Mouse (Mus musculus): ENCODE data around the gene Cdr2l. TPM values are rescaled to one million over a fixed set of nuclear protein-coding genes. Genes with fewer than 3 reads are reported as not detected.

Gene Cdr2l
- polyA plus RNA-seq, 1 experiment from 2014 or later: 15.7 TPM

Other genes with a start within 250 kb of the Cdr2l start
- not detected in 2 replicates for gene Cd300lf, start 247.9 kb upstream of the Cdr2l start, polyA plus RNA-seq (2014; fragmentation: Nextera tagmentation; extraction: Ambion mirVana)
- 31.3 and 36.0 TPM in 2 replicates for gene Slc9a3r1, start 218.6 kb upstream of the Cdr2l start, polyA plus RNA-seq (2014; fragmentation: Nextera tagmentation; extraction: Ambion mirVana)
- gene Tmem104, start 194.4 kb upstream of the Cdr2l start, polyA plus RNA-seq (2014; fragmentation: Nextera tagmentation; extraction: Ambion mirVana): 6.9 and 7.7 TPM in 2 replicates
- gene Nat9, start 194.1 kb upstream of the Cdr2l start, polyA plus RNA-seq (2014; fragmentation: Nextera tagmentation; extraction: Ambion mirVana): 15.5 and 19.5 TPM in 2 replicates
- 0.04 and 0.06 TPM in 2 replicates for gene Grin2c, start 114.7 kb upstream of the Cdr2l start, polyA plus RNA-seq (2014; fragmentation: Nextera tagmentation; extraction: Ambion mirVana)
- gene Fdxr, start 104.9 kb upstream of the Cdr2l start, polyA plus RNA-seq (2014; fragmentation: Nextera tagmentation; extraction: Ambion mirVana): 12.4 and 12.5 TPM in 2 replicates
- 0.14 and 0.28 TPM in 2 replicates for gene Fads6, start 84.3 kb upstream of the Cdr2l start, polyA plus RNA-seq (2014; fragmentation: Nextera tagmentation; extraction: Ambion mirVana)
- gene Otop2, start 74.8 kb upstream of the Cdr2l start, polyA plus RNA-seq (2014; fragmentation: Nextera tagmentation; extraction: Ambion mirVana): not detected in 2 replicates
- not detected in 2 replicates for gene Ush1g, start 59.9 kb upstream of the Cdr2l start, polyA plus RNA-seq (2014; fragmentation: Nextera tagmentation; extraction: Ambion mirVana)
- gene Otop3, start 47.2 kb upstream of the Cdr2l start, polyA plus RNA-seq (2014; fragmentation: Nextera tagmentation; extraction: Ambion mirVana): not detected in 2 replicates
- 6.9 and 7.1 TPM in 2 replicates for gene Hid1, start 14.2 kb upstream of the Cdr2l start, polyA plus RNA-seq (2014; fragmentation: Nextera tagmentation; extraction: Ambion mirVana)
- gene Mrpl58, start 21.8 kb downstream of the Cdr2l start, polyA plus RNA-seq (2014; fragmentation: Nextera tagmentation; extraction: Ambion mirVana): 217 and 221 TPM in 2 replicates
- 893 and 931 TPM in 2 replicates for gene Atp5h, start 38.0 kb downstream of the Cdr2l start, polyA plus RNA-seq (2014; fragmentation: Nextera tagmentation; extraction: Ambion mirVana)
- 18.8 and 21.0 TPM in 2 replicates for gene Kctd2, start 38.2 kb downstream of the Cdr2l start, polyA plus RNA-seq (2014; fragmentation: Nextera tagmentation; extraction: Ambion mirVana)
- gene Trim80, start 58.6 kb downstream of the Cdr2l start, polyA plus RNA-seq (2014; fragmentation: Nextera tagmentation; extraction: Ambion mirVana): not detected in 2 replicates
- gene Slc16a5, start 80.6 kb downstream of the Cdr2l start, polyA plus RNA-seq (2014; fragmentation: Nextera tagmentation; extraction: Ambion mirVana): 0.22 TPM in 1 of 2 replicates, not detected in the other
- gene Armc7, start 93.8 kb downstream of the Cdr2l start, polyA plus RNA-seq (2014; fragmentation: Nextera tagmentation; extraction: Ambion mirVana): 8.1 and 8.7 TPM in 2 replicates
- 67.4 and 70.7 TPM in 2 replicates for gene Nt5c, start 109.9 kb downstream of the Cdr2l start, polyA plus RNA-seq (2014; fragmentation: Nextera tagmentation; extraction: Ambion mirVana)
- 654 and 692 TPM in 2 replicates for gene Jpt1, start 132.5 kb downstream of the Cdr2l start, polyA plus RNA-seq (2014; fragmentation: Nextera tagmentation; extraction: Ambion mirVana)
- 1,638 and 1,712 TPM in 2 replicates for gene Sumo2, start 154.4 kb downstream of the Cdr2l start, polyA plus RNA-seq (2014; fragmentation: Nextera tagmentation; extraction: Ambion mirVana)
- 204 and 210 TPM in 2 replicates for gene Nup85, start 182.5 kb downstream of the Cdr2l start, polyA plus RNA-seq (2014; fragmentation: Nextera tagmentation; extraction: Ambion mirVana)
- 110 and 114 TPM in 2 replicates for gene Mrps7, start 222.0 kb downstream of the Cdr2l start, polyA plus RNA-seq (2014; fragmentation: Nextera tagmentation; extraction: Ambion mirVana)
- 13.6 and 17.0 TPM in 2 replicates for gene Gga3, start 222.1 kb downstream of the Cdr2l start, polyA plus RNA-seq (2014; fragmentation: Nextera tagmentation; extraction: Ambion mirVana)
- gene Mif4gd, start 231.1 kb downstream of the Cdr2l start, polyA plus RNA-seq (2014; fragmentation: Nextera tagmentation; extraction: Ambion mirVana): 15.8 and 18.2 TPM in 2 replicates
- gene Slc25a19, start 246.4 kb downstream of the Cdr2l start, polyA plus RNA-seq (2014; fragmentation: Nextera tagmentation; extraction: Ambion mirVana): 19.9 and 20.2 TPM in 2 replicates